Mouse (Mus musculus): ENCODE measurements at regions not wholly inside any gene's neighbourhood (a gene's known extent, or its start where the extent isn't known, plus 50 kb on each side); places are given as distances from the start of the nearest gene placed in this dataset.

DNA sequence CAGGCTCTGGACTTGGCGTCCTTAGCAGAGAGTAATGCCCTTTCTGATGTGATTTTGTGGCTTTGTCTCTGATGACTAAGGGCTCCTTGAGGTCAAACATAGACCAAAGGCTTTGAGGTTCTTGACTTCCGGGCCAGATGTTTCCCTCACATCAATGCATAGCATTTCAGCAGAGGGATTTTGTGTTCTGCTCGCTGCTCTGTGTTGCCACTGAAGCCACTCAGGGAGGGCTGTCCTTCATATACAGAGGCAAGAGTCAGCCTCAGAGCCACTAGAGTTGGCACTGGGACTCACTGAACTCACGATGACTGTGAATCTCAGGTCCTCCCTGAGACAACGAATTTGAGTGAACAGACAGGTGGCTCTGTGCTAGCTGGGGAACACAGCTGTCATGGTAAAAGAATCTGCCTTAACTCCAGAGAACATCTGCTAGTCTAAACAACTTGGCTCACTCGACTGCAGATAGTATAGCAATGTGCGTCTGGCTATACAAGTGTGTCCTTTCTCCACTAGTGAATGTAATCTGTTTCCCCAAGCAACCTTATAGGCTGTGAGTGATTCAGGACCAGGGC, 74.3 kb downstream of the Gp2 start:
- peaks cover 2% of the 10 kb centered on the region; the same call in 1 of the 2 replicates for H3K4me1 ChIP-seq (replicated peaks; ENCODE audit: control insufficient read depth, insufficient read depth, low read length)
- H3K4me3 ChIP-seq (replicated peaks; ENCODE audit: low read length): no peak overlapping the region
- H3K9ac ChIP-seq: no peak overlapping the region
- H3K27ac ChIP-seq: no peak overlapping the region
- 76% methylated on average over 7 of the region's 7 CpGs for WGBS
- DNase-seq (ENCODE audit: low spot score) (no peak), ATAC-seq (ENCODE audit: low FRiP score) (no peak)
- H3K27me3 ChIP-seq (ENCODE audit: control insufficient read depth, insufficient read depth, low read length): no peaks in the 10 kb centered on the region
- H3K36me3 ChIP-seq (replicated peaks; ENCODE audit: control insufficient read depth, insufficient read depth): no peaks in the 10 kb centered on the region
- H3K4me2 ChIP-seq (replicated peaks): no peak overlapping the region
- no peaks in the 10 kb centered on the region for H3K9me3 ChIP-seq (ENCODE audit: control insufficient read depth, low read length)

GRCm38 (mm10) chr7:119379935-119380334, 79.2 kb downstream of the Gp2 start:
- Histone ChIP-seq H3K9me3 (ENCODE audit: control insufficient read depth, low read length) (peaks cover 5% of the 10 kb centered on the region; the same call in 1 of the 2 replicates), H3K36me3 (replicated peaks; ENCODE audit: control insufficient read depth, insufficient read depth) (no peaks in the 10 kb centered on the region), H3K27ac (peak overlapping the region; percentile 62), H3K9ac (no peak overlapping the region), H3K27me3 (ENCODE audit: control insufficient read depth, insufficient read depth, low read length) (no peaks in the 10 kb centered on the region), H3K4me3 (replicated peaks; ENCODE audit: low read length) (no peak overlapping the region), H3K4me2 (replicated peaks) (no peak overlapping the region), H3K4me1 (replicated peaks; ENCODE audit: control insufficient read depth, insufficient read depth, low read length) (peaks cover 6% of the 10 kb centered on the region; the same call in 1 of the 2 replicates)
- WGBS: 6% methylated on average over 3 of the region's 3 CpGs
- ATAC-seq (ENCODE audit: low FRiP score) (peak; percentile 73), DNase-seq (ENCODE audit: low spot score) (peak; percentile 53)

GRCm38 (mm10) chr7:119364268-119364596, 94.9 kb downstream of the Gp2 start:
- no peak overlapping the region for H3K9ac ChIP-seq
- H3K4me3 ChIP-seq (replicated peaks; ENCODE audit: low read length): no peak overlapping the region
- WGBS: 41% methylated on average over 1 of the region's 1 CpGs
- ATAC-seq (ENCODE audit: low FRiP score) (no peak; the same call in 1 of the 2 replicates), DNase-seq (ENCODE audit: low spot score) (no peak)
- no peaks in the 10 kb centered on the region for H3K36me3 ChIP-seq (replicated peaks; ENCODE audit: control insufficient read depth, insufficient read depth)
- no peak overlapping the region for H3K4me2 ChIP-seq (replicated peaks)
- H3K27me3 ChIP-seq (ENCODE audit: control insufficient read depth, insufficient read depth, low read length): no peaks in the 10 kb centered on the region
- H3K27ac ChIP-seq: 0 out of 2 replicates have a peak overlapping the region, but pooled peaks have one; percentile 43
- H3K9me3 ChIP-seq (ENCODE audit: control insufficient read depth, low read length): no peaks in the 10 kb centered on the region
- peaks cover 21% of the 10 kb centered on the region for H3K4me1 ChIP-seq (replicated peaks; ENCODE audit: control insufficient read depth, insufficient read depth, low read length)

DNA sequence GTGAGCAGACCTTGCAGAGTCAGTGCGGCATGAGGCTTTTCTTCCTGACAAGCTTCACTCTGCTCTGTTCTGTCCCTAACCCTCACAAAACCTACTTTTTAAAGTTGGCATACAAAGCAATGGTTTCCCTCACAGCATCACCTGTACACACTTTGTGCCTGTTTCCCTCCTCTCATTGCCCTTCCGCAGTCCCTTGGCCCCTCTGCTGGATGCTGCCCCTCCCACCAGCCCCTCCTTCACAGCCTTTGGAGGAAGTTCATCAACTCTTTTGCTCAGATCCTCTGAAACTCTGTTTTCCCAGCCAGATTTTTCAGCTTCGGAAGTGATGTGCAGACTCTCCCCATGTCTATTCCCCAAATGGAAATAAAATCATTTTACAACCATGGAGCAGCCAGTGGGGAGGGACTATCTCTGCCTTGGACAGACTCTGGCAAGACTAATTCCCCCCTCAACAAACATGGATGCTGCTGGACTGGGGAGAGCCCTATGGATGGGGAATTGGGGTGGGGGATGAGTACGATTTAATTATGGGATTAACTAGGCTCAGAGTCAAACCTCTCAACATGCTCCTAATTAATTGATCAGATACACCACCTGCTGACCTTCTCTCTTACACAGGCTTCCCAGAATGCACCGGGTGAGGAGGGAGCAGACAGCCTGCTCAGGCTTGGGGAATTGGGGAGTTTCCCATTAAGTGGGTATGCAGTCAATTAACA, 95.4 kb downstream of the Gp2 start:
- H3K36me3 ChIP-seq (replicated peaks; ENCODE audit: control insufficient read depth, insufficient read depth): no peaks in the 10 kb centered on the region
- DNase-seq (ENCODE audit: low spot score) (peak; percentile 57), ATAC-seq (ENCODE audit: low FRiP score) (peak; percentile 92)
- H3K4me2 ChIP-seq (replicated peaks): no peak overlapping the region
- no peaks in the 10 kb centered on the region for H3K27me3 ChIP-seq (ENCODE audit: control insufficient read depth, insufficient read depth, low read length)
- H3K9ac ChIP-seq: no peak overlapping the region
- WGBS: 37% methylated on average over 5 of the region's 5 CpGs
- H3K4me3 ChIP-seq (replicated peaks; ENCODE audit: low read length): no peak overlapping the region
- no peak overlapping the region for H3K27ac ChIP-seq
- no peaks in the 10 kb centered on the region for H3K9me3 ChIP-seq (ENCODE audit: control insufficient read depth, low read length)
- H3K4me1 ChIP-seq (replicated peaks; ENCODE audit: control insufficient read depth, insufficient read depth, low read length): peaks cover 21% of the 10 kb centered on the region

- no peak overlapping the region for H3K4me3 ChIP-seq (replicated peaks; ENCODE audit: low read length)
- no peaks in the 10 kb centered on the region for H3K4me1 ChIP-seq (replicated peaks; ENCODE audit: control insufficient read depth, insufficient read depth, low read length)
- 0 out of 2 replicates have a peak, but pooled peaks have one; percentile 46 for ATAC-seq (ENCODE audit: low FRiP score)
- H3K27me3 ChIP-seq (ENCODE audit: control insufficient read depth, insufficient read depth, low read length): no peaks in the 10 kb centered on the region
- H3K27ac ChIP-seq: no peak overlapping the region
- H3K4me2 ChIP-seq (replicated peaks): no peak overlapping the region
- DNase-seq (ENCODE audit: low spot score): no peak
- no peak overlapping the region for H3K9ac ChIP-seq
- no peaks in the 10 kb centered on the region for H3K36me3 ChIP-seq (replicated peaks; ENCODE audit: control insufficient read depth, insufficient read depth)
- H3K9me3 ChIP-seq (ENCODE audit: control insufficient read depth, low read length): no peaks in the 10 kb centered on the region
- 65% methylated on average over 3 of the region's 3 CpGs for WGBS
Measured at GRCm38 (mm10) chr7:119357338-119357737, 101.7 kb downstream of the Gp2 start.

DNA sequence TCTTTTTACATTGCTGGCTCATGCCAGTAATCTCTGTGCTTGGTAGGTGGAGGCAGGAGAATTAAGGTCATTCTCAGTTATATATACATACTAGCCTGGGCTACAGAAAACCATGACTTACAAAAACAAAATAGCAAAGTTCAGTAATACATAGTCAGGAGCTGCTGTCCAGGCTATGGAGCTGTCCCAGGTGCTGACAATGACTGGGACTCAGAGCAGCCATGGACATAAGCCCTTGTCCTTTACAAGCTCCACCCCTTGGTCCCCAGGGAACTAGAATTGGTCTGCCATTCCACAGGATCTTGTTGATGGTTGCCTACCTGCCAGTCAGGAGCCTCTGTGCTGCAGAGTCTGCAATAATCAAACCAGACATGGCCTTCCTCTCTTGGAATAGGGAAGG, 102.8 kb downstream of the Gp2 start:
- H3K4me3 ChIP-seq (replicated peaks; ENCODE audit: low read length): no peak overlapping the region
- no peak overlapping the region for H3K9ac ChIP-seq
- no peak overlapping the region for H3K4me2 ChIP-seq (replicated peaks)
- no peaks in the 10 kb centered on the region for H3K27me3 ChIP-seq (ENCODE audit: control insufficient read depth, insufficient read depth, low read length)
- no peak overlapping the region for H3K27ac ChIP-seq
- ATAC-seq (ENCODE audit: low FRiP score) (no peak), DNase-seq (ENCODE audit: low spot score) (no peak)
- no peaks in the 10 kb centered on the region for H3K9me3 ChIP-seq (ENCODE audit: control insufficient read depth, low read length)
- H3K4me1 ChIP-seq (replicated peaks; ENCODE audit: control insufficient read depth, insufficient read depth, low read length): no peaks in the 10 kb centered on the region
- no peaks in the 10 kb centered on the region for H3K36me3 ChIP-seq (replicated peaks; ENCODE audit: control insufficient read depth, insufficient read depth)

DNA sequence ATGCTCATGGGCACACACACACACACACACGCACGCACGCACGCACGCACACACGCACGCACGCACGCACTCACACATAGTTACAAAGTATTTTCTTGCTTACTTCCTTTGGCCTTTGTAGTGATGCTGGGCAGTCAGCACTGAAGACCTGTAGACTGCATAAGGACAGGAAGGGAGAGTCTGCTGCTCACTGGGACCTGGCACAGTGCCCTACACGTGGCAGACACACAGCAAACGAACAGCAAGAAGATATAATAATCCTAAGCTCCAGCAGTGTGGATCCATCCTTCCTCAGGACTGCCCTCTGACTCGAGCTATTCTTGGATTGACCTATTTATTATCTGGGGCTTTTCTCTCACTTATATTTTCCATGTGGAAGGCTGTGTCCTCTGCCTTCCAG, 106.5 kb downstream of the Gp2 start:
- WGBS: 92% methylated on average over 12 of the region's 12 CpGs
- DNase-seq (ENCODE audit: low spot score): no peak

DNA sequence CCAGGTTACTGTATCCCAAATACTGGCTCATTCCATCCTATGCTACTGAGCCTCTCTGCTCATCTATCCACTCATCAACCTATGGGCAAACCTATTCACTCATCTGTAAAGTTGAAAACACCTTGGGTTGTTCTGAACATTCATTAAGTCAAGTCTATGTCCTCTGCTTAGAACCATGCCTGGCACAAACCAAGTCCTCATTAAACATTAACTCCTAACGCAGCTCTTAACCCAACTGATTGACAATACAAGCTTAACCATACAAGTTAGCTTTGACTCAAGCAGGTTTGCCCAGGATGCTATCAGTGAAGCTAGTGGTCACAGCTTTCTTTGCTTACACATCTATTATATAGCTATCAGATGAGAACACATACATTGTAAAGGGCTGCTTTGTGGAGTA, 108.4 kb downstream of the Gp2 start:
- DNase-seq (ENCODE audit: low spot score) (no peak), ATAC-seq (ENCODE audit: low FRiP score) (no peak)
- WGBS: 93% methylated on average over 1 of the region's 1 CpGs
- Histone ChIP-seq H3K27me3 (ENCODE audit: control insufficient read depth, insufficient read depth, low read length) (no peaks in the 10 kb centered on the region), H3K4me2 (replicated peaks) (no peak overlapping the region), H3K4me1 (replicated peaks; ENCODE audit: control insufficient read depth, insufficient read depth, low read length) (no peaks in the 10 kb centered on the region), H3K4me3 (replicated peaks; ENCODE audit: low read length) (no peak overlapping the region), H3K36me3 (replicated peaks; ENCODE audit: control insufficient read depth, insufficient read depth) (no peaks in the 10 kb centered on the region), H3K9ac (no peak overlapping the region), H3K27ac (no peak overlapping the region), H3K9me3 (ENCODE audit: control insufficient read depth, low read length) (no peaks in the 10 kb centered on the region)

More for the DNA sequence above, 106.5 kb downstream of the Gp2 start:
- Histone ChIP-seq H3K4me1 (replicated peaks; ENCODE audit: control insufficient read depth, insufficient read depth, low read length) (no peaks in the 10 kb centered on the region), H3K9ac (no peak overlapping the region), H3K9me3 (ENCODE audit: control insufficient read depth, low read length) (no peaks in the 10 kb centered on the region), H3K27me3 (ENCODE audit: control insufficient read depth, insufficient read depth, low read length) (no peaks in the 10 kb centered on the region), H3K27ac (no peak overlapping the region), H3K4me2 (replicated peaks) (no peak overlapping the region), H3K36me3 (replicated peaks; ENCODE audit: control insufficient read depth, insufficient read depth) (no peaks in the 10 kb centered on the region), H3K4me3 (replicated peaks; ENCODE audit: low read length) (no peak overlapping the region)
- ATAC-seq (ENCODE audit: low FRiP score): no peak

GRCm38 (mm10) chr7:119343380-119343779, 115.7 kb downstream of the Gp2 start:
- WGBS: 86% methylated on average over 1 of the region's 1 CpGs
- H3K4me1 ChIP-seq (replicated peaks; ENCODE audit: control insufficient read depth, insufficient read depth, low read length): no peaks in the 10 kb centered on the region
- no peak overlapping the region for H3K9ac ChIP-seq
- H3K36me3 ChIP-seq (replicated peaks; ENCODE audit: control insufficient read depth, insufficient read depth): no peaks in the 10 kb centered on the region
- ATAC-seq (ENCODE audit: low FRiP score) (no peak), DNase-seq (ENCODE audit: low spot score) (no peak)
- H3K4me2 ChIP-seq (replicated peaks): no peak overlapping the region
- no peak overlapping the region for H3K4me3 ChIP-seq (replicated peaks; ENCODE audit: low read length)
- H3K9me3 ChIP-seq (ENCODE audit: control insufficient read depth, low read length): no peaks in the 10 kb centered on the region
- H3K27me3 ChIP-seq (ENCODE audit: control insufficient read depth, insufficient read depth, low read length): no peaks in the 10 kb centered on the region
- no peak overlapping the region for H3K27ac ChIP-seq
